Mouse (Mus musculus): Measurements from ENCODE around the gene Lipa. TPM values are rescaled to one million over a fixed set of nuclear protein-coding genes. Genes with fewer than 3 reads are reported as not detected.

Gene Lipa
- 31.0 TPM for polyA plus RNA-seq (2014; fragmentation: Illumina TruSeq; extraction: RNeasy Lipid Tissue Mini Kit (QIAGEN cat#74804); ENCODE audit: insufficient read depth, low read depth, low replicate concordance)

DNA sequence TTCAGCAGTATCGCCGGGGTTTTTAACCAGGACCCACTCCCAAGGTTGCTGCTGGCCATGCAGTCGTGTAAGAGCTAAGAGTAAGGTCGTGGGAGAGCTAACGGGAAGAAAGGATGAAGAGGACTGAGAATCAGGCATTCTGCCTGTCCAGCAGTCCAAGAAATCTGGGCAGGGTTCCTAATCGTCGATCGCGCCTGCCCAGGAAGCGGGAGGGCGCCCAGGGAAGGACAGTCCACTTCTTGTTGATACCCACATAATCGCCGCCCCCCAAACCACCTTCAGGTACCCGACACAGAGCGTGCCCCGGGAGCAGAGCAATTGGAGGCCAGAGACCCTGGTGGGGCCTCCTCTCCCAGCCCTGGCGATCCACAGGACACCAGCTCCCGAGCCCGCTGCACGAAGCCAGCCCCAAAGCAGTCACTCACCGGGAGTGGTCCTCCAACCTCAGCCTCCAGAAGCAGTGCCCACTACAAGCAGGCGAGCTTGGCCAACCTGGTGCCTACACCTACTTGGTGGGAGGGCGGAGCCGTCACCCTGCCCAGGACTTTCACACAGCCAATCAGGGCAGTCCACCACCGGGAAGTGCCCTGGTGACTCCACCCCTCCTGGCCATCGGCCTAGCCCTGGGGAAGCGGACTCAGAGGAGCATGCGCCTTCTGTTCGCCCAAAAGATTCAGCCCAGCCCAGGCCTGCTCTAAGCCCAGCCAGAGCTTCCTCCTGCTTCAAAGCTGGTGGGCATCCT lies at the start of gene Lipa:
Gene Lipa, minus strand, starts transcription at position 534 of the 742 bp plus-strand sequence.

DNA sequence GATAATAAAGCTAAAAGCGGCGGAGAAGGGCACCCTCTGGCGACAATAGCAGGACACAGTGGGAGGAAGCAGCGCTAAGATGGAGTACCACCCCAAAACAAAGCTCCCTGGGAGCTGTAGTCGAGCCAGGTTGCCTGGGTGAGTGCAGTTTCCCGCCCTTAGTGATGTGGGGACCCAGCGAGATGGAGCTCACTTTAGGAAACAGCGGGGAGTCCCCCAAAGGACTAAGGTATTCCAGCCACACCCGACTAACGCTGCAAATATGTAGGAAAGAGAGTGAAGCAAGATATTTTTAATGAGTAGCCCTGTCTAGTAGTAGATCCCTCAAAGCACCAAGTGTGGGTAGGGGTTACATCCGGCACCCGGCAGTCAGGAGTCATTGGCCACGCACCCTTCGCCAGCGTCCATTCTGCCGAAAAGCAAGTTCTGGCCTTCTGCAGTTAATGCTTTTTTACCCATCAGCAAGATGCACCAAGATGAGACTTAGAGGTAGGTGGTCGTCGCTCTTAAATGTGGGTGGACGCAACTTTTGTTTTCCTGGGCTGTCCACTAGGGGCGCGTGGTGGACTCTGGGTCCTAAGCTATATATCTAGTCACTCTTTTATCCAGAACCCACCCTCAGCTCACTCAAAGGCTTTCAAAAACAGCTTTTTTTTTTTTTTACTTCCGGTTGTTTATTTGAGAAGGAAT lies 23.4 kb upstream of the Lipa start, which contains the start of gene Ifit2:
Gene Ifit2, plus strand, starts transcription at position 161 of the 690 bp plus-strand sequence.

DNA sequence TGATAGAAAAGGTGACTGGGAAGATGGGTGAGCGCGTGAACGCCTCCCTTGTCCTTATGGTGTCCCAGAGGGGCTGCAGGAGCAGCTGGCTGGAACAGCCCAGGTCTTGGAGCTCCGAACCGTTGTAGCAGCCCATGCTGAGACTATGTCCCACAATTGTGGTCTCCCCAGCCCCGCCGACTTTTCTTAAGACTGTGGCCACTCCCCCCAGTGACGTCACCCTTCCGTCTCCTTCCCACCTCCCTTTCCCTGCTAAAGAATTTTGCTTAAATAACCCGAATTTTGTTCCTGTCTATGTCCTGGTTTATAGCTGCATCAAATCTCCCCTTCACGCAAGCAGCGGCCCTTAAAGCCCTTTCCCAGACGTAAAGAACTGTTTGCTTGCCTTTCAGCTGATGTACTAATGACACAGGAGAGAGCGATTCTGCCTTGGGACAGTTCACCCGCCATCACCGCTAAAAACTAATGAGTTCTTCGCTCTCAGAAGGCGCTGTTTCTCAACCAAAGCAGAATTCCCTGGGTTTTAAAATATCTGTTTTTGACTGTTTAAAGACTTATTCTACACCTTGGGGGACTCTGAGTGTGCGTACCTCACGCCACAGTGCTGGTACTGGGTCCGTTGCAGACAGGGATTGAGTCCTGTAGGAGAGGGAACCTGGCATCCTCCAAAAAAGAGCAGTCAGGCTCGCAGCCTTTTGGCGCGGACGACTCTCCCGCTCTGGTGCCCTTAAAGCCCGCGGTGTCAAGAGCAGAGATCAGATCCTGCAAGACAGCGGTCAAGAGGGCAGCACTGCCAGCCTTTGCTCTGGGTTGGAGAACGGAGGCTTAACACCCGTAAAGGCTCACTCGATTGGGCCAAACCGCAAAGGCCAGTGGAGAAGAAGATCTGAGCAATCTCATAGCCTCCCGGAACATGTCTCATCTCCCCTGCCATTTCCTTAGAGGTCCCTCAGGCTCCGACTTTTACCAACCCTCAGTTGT lies 52.0 kb downstream of the Lipa start, which contains the start of gene Ch25h:
Gene Ch25h, minus strand, starts transcription at position 174 of the 981 bp plus-strand sequence.

Other genes with a start within 250 kb of the Lipa start
- gene Fas, start 236.8 kb downstream of the Lipa start, polyA plus RNA-seq (2014; fragmentation: Illumina TruSeq; extraction: RNeasy Lipid Tissue Mini Kit (QIAGEN cat#74804); ENCODE audit: insufficient read depth, low read depth, low replicate concordance), result 53.5 TPM
- gene Ch25h, start 52.3 kb downstream of the Lipa start, polyA plus RNA-seq (2014; fragmentation: Illumina TruSeq; extraction: RNeasy Lipid Tissue Mini Kit (QIAGEN cat#74804); ENCODE audit: insufficient read depth, low read depth, low replicate concordance), result 4.3 TPM
- gene Ifit2, start 23.2 kb upstream of the Lipa start, polyA plus RNA-seq (2014; fragmentation: Illumina TruSeq; extraction: RNeasy Lipid Tissue Mini Kit (QIAGEN cat#74804); ENCODE audit: insufficient read depth, low read depth, low replicate concordance), result 8.0 TPM
- gene Ifit3, start 56.1 kb upstream of the Lipa start, polyA plus RNA-seq (2014; fragmentation: Illumina TruSeq; extraction: RNeasy Lipid Tissue Mini Kit (QIAGEN cat#74804); ENCODE audit: insufficient read depth, low read depth, low replicate concordance), result 43.9 TPM
- gene Ifit1bl1, start 74.5 kb upstream of the Lipa start, polyA plus RNA-seq (2014; fragmentation: Illumina TruSeq; extraction: RNeasy Lipid Tissue Mini Kit (QIAGEN cat#74804); ENCODE audit: insufficient read depth, low read depth, low replicate concordance), result 3.5 TPM
- 11.0 TPM for gene Ifit3b, start 80.5 kb upstream of the Lipa start, polyA plus RNA-seq (2014; fragmentation: Illumina TruSeq; extraction: RNeasy Lipid Tissue Mini Kit (QIAGEN cat#74804); ENCODE audit: insufficient read depth, low read depth, low replicate concordance)
- 0.89 TPM for gene Ifit1bl2, start 113.3 kb upstream of the Lipa start, polyA plus RNA-seq (2014; fragmentation: Illumina TruSeq; extraction: RNeasy Lipid Tissue Mini Kit (QIAGEN cat#74804); ENCODE audit: insufficient read depth, low read depth, low replicate concordance)
- gene Ifit1, start 113.4 kb upstream of the Lipa start, polyA plus RNA-seq (2014; fragmentation: Illumina TruSeq; extraction: RNeasy Lipid Tissue Mini Kit (QIAGEN cat#74804); ENCODE audit: insufficient read depth, low read depth, low replicate concordance), result 9.5 TPM
- 2.7 TPM for gene Slc16a12, start 219.8 kb upstream of the Lipa start, polyA plus RNA-seq (2014; fragmentation: Illumina TruSeq; extraction: RNeasy Lipid Tissue Mini Kit (QIAGEN cat#74804); ENCODE audit: insufficient read depth, low read depth, low replicate concordance)

All from lung, adult 10 weeks (tissue).